Mouse (Mus musculus): ENCODE results near the gene Fam193a.

The Fam193a gene

DNA sequence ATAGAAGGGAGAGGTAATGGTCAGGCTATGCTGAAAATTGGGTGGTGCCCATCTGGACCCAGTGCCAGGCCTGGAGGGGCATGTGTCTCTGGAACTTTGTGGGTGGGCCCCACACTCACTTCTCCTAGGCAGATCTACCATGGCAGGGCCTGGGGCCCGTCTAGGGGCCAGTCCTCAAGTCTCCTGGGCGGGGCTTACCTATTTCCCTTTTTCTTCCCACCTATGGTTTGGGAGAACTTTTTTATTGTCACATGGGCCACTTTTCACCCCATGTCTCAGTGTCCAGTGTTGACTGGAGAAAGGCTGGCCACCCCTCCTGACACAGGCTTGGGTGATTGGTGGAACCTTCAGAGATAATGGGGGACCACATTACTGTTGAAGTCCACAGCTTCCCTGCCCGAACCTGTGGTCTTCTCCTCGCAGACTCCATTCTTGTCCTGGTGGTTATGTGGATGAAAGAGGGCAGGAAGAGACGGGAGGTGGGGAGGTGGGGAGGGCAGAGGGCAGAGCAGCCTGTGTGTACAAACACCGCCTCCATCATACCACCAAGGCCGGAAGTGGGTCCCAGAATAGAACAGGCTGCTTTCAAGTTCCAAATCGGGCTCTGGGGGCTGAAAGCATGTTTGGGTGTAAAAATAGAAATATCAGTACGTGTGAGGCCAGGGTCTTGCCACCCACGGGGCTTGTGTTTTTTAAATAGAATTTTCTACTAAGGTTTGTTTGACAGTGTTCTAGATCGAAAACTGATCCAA lies 150.9 kb downstream of the Fam193a start:
- peak; percentile 85 to 87 for DNase-seq (ENCODE audit: low spot score in 2 of 2)

DNA sequence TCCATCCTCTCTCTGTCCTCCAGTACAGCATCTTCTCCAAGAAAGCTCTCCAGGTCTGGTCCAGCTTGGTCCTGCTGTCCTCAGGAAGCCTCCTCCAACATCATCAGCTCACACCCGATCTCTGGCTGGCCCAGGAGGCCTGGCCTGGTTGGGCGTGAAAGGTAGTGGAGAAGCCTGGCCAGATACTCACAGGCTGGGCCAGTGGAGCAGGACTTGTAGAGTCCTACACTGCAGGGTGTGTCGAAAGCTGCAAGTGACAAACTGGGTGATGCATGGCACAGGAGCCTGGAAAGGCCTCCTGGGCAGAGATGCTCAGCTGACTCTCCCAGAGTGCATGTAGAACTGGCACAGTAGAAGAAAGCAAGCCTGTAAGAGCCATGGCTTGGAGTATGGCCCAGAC lies 151.6 kb downstream of the Fam193a start:
- no peak for DNase-seq (ENCODE audit: low spot score in 2 of 2)

DNA sequence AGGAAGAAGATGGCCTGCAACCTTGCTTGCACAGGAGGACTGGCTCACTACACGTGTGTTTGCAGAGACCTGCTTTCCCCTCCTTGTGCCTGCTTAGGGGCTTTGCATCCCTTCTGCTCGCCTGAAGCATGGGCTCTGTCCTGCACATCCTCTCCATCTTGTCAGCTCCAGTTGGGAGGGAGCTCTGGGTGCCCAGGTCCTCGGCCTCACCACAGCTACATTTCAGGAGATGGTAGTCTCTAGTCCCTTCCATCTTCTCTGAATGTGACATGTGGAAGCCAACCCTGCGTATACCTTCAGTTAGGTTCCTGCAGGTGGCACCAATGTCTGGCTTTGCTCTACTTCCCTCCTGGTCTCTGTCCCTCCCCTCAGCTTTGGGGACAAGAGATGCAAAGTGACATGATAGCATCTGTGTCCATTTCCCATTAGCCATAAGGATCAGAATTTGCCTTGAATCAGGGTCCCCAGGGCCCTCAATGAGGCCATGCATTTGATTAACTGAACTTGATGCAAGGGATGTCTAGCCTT lies 154.3 kb downstream of the Fam193a start:
- DNase-seq (ENCODE audit: low spot score in 2 of 2), result peak; percentile 68 to 71

DNA sequence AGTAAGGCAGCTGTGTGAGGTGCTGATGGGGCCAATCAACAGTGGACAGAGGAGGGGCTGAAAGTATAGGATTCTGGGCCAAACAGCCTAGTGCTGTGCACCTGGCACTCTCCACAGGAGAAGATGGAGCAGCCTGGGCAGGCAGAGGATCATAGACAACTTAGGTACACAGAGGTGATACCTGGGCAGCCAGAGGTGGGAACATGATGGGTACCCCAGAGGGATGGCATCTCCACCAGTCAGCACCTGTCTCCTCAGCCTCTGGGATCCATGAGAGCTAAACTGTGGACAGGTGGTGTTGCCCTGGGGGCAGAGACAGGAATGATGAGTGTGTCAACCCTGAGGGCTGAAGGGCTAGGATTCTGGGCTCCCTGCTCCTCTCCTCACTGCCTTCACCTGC lies 154.8 kb downstream of the Fam193a start:
- no peak for DNase-seq (ENCODE audit: low spot score in 2 of 2)

DNA sequence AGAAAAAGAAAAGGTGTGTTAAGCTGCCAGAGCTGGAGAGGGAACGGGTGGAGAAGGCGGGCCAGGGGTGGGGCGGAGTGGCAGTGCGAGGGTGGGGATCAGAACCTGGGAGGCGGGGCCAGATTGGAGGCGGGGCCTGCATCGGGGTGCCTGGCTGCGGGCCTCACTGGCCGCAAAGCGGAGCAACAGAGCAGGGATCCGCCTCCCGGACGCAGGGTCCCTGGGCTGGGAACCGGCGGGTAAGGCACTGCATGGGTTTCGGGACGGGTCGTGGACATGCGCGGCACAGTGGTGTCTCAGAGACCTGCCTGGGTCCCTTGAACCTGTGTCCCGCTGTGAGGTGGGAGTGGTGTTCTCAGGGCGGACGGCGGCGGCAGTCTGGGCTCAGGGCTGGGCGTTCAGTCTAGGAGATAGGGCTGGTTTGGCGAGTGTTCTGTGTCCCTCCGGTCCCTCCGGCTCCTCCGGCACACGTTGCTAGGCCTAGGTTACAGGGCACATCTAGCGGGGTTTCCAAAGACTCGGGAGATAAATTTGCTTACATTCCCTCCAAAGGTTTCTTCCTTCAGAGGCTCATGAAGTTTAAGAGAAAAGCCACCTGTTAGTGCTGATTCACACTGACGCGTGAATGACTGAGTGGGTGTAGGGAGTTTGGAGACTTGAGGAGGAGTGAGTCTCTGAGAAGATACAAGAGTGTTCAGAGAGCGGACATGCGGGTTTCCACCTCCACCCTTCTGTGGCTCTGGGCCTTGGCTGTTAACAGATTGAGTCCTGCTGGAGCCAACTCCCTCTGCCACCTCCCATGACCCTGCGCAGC lies 156.1 kb downstream of the Fam193a start, which contains the start of gene Sh3bp2:
Sh3bp2 (plus strand) TSS at position 176 of the 814 bp plus-strand sequence.
- peak; percentile 97 to 98 for DNase-seq (ENCODE audit: low spot score in 2 of 2)

DNA sequence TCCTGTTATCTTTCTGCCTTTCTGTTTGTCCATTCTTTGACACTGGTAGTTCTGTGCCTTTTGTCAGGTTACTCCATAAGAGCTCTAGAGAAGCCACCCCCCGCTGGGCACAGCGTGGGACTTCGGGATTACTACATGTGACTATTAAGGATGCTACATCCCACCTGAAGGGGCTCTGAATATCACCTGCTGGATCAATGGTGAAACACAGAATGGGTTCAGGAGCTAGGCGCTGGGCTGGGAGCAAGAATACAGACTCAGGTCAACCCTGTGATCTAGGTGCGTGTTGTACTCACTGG lies 156.7 kb downstream of the Fam193a start:
- no peak for DNase-seq (ENCODE audit: low spot score in 2 of 2)

DNA sequence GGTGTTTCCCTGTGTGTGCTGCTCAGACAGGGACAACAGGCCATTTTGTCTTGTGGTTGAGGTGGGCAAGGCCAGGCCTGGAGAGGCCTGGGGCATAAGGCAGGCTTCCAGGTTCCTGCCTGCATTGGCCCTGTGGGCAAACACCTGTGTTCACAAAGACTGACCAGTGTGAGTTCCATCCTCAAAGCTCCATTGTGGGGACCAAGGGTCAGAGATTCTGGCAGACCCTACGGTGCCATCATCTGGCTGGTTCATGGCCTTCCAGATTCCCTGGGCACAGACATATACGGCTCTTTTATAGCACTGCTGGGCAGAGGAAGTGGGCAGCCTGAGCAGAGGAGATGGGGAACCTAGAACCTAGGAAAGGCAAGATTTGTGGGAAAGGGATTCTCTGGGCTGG lies 157.6 kb downstream of the Fam193a start:
- no peak for DNase-seq (ENCODE audit: low spot score in 2 of 2)

DNA sequence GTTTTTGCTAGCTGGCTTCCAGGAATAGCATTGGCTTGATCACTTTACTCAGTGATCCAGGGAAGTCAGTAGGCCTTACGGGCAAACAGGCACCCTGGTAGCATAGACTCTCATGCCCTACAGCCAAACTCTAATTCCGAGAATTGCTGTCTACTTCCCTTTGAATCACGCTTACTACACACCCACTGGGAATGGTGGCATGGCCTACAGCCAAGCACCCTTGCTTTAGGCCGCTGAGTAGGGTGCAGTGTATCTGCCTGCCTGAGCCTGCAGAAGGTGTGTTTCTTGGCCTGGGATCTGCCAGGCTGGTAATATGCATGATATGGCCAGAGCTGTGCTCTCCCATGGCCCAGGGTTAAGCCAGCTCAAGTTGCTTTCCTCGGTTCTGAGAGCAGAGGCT lies 159.0 kb downstream of the Fam193a start:
- no peak for DNase-seq (ENCODE audit: low spot score in 2 of 2)

DNA sequence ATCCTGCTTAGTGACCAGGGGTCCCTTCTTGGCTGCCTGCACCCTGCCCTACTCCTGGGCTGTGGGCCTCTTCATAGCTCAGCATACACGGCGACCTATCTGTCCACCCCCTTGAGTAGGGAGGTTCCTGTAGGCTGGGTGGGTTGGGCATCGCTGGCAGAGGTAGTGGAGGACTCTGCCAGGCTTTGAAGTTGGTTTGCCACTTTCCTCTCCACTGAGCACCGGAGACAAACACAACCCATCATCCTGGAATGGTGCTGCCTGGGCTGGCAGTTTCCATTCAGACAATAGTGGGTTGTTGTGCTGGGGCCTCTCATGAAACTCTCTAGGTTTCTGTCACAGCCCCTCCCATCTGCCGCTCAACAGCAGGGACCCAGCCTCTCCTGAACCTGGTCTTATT lies 160.4 kb downstream of the Fam193a start:
- no peak for DNase-seq (ENCODE audit: low spot score in 2 of 2)

DNA sequence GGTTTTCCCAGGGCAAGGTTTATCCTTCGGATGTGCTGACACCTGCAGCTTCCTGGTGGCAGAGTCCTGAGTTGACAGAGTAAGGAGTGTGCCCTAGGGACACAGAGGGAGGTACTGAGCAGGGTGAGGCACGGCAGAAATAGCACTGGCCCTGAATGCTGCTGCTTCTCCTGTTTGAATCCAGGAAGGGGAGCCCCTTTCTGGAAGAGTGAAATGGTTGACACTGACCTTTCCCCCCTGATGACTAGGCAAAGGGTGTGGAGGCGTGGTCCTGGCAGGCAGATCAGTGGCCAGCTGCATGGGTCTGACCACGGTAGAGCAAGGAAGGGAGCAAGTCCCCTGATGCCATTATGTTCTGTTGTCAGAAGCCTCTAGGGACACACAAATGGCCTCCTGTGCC lies 161.0 kb downstream of the Fam193a start:
- DNase-seq (ENCODE audit: low spot score in 2 of 2), result no peak

DNA sequence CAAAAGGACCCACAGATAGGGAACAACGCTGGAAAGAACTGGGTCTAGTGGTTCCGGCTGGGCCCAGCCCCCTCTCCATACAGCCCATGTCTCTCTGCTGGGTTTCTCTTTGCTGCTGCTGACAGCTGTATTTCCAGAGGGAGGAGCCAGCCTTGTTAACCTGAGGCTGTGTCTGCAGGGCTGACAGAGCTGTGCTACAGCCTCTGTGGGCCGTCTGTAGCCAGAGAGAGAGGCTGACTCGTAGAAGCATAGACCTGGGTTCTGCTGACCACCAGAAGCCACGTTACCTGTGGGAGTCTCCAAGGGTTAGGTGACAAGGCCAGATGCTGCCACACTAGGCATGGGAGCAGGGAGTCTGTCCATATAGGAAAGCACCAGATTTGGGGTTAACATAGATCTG lies 163.3 kb downstream of the Fam193a start:
- no peak for DNase-seq (ENCODE audit: low spot score in 2 of 2)

DNA sequence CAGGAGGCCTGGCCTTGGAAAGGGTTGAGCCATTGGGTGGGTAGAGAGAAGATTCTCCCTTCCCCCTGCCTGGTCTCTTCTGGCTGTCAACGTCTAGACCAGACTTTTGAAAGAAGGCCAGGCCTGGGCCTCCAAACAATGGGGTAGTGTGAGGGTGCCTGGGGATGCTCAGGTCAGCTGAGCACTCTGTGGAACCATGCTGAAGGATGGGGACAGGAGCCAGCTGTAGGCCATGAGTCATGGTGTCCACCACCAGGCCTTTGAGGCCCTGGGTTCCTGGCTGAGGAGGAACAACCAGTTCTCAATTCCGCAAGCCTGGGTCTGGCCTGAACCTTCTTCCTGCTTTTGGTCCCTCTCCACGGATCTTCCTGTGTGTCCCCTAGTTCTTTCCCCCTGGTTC lies 164.1 kb downstream of the Fam193a start:
- no peak for DNase-seq (ENCODE audit: low spot score in 2 of 2)

DNA sequence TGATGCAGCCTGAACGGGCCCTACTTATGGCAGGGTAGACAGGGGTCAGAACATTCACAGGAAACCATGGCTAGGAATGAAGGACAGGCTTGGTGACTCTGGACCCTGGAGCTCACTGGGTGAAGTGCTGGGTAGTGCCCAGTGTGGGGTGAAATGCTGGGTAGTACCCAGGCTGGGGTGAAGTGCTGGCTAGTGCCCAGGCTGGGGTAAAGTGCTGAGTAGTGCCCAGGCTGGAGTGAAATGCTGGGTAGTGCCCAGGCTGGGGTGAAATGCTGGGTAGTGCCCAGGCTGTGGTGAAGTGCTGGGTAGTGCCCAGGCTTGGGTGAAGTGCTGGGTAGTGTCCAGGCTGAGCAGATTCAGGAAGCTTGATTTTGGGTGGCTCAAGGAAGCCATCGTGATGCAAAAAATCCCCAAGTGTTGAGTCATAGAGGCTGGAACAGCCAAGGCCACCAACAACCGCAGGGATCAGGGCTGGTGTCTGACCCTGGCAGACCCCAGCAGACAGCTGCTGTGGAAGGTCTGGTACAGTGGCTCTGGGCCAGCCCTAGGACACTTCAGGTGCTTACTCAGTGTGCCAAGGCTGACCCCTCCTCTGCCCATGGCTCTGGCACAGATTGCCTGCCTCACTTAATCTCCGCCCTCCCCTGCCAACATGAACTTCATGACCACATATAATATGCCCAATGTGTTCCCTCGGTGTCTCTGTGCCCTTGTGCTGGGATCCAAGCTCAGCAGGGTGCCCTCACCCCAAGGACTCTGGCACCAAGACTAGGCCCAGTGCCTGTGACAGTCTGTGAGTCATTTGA lies 165.2 kb downstream of the Fam193a start:
- no peak for DNase-seq (ENCODE audit: low spot score in 2 of 2)

DNA sequence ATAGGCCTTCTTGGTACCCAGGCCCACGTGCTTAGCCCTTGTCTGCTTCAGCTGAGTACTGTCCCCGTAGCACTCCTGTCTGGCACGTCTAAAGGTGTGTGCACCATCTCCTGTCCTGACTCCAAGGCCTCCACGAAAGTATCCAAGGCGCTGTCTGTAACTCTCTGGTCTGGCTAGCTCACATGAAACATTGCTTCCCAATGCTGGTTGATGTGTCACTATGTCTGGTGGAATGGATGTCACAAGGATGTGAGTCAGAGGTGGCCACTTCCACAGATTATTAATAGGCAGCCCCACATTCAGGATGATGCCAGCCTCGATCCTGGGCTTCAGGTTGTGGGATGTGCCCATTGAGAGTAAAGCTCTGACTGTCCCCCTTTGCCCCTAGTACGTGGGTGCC lies 166.1 kb downstream of the Fam193a start:
- no peak for DNase-seq (ENCODE audit: low spot score in 2 of 2)

Data from spleen, postnatal 36 days (tissue).